Mouse (Mus musculus) hematopoietic stem cell, adult 5-6 weeks (primary cell): ENCODE data around the gene Mup3. TPM values are rescaled to one million over a fixed set of nuclear protein-coding genes. Genes with fewer than 3 reads are reported as not detected.
"Not testable (repeated sequence)": the region's sequence is repeated elsewhere in the genome, so short reads cannot be mapped to it uniquely, and the experiment has no call there.

Source experiments
- ATAC-seq, 2 experiments: fragments of 125-278 bp in 1 of 2; replicated peaks in 1 of 2; 2 replicates each; pipeline ENCODE4 v1.8.0; 2016 to 2017; ENCODE audit warnings: inconsistent platforms in 2 of 2, mild to moderate bottlenecking in 2 of 2, moderate number of reproducible peaks in 2 of 2, low read depth in 1 of 2, moderate TSS enrichment in 1 of 2; ENCODE audit not compliant: low FRiP score in 2 of 2, poor library complexity in 2 of 2, severe bottlenecking in 2 of 2, insufficient read depth in 1 of 2, low TSS enrichment in 1 of 2
- total RNA-seq: library from RNA; stranded (forward); fragments of 172-1452, 232-1000 nt; gene quantifications from 2 replicates; pipeline ENCODE4 v1.2.3, GENCODE M21; 2017

The Mup3 gene
- not detected in 2 replicates for total RNA-seq

- no peak for ATAC-seq
Measured at GRCm38 (mm10) chr4:62087241-62087640, at the start of gene Mup3. Gene Mup3, minus strand, starts transcription at chr4:62087342.

GRCm38 (mm10) chr4:62133706-62134105 lies 46.6 kb upstream of the Mup3 start:
- ATAC-seq, result no peak

- ATAC-seq, result not testable (repeated sequence)
Measured at GRCm38 (mm10) chr4:62103366-62103765, 16.2 kb upstream of the Mup3 start.

GRCm38 (mm10) chr4:62087953-62088352 lies 811 bp upstream of the Mup3 start:
- no peak for ATAC-seq

- ATAC-seq, result no peak
Measured at GRCm38 (mm10) chr4:62082755-62083154, 4.4 kb downstream of the Mup3 start.

GRCm38 (mm10) chr4:62075126-62075525 lies 12.0 kb downstream of the Mup3 start:
- ATAC-seq, result no peak

GRCm38 (mm10) chr4:62054780-62055179 lies 32.4 kb downstream of the Mup3 start:
- not testable (repeated sequence) for ATAC-seq

- ATAC-seq, result not testable (repeated sequence)
Measured at GRCm38 (mm10) chr4:62054058-62054457, 33.1 kb downstream of the Mup3 start, which contains the start of gene Mup20. Gene Mup20, minus strand, starts transcription at chr4:62054158.

Other genes starting within 250 kb of the Mup3 start
- gene Mup20, start 33.2 kb downstream of the Mup3 start, total RNA-seq, result not detected in 2 replicates
- gene Mup21, start 63.5 kb upstream of the Mup3 start, total RNA-seq, result not detected in 2 replicates
- 0.15 and 1.8 TPM in 2 replicates for gene Zfp37, start 143.7 kb upstream of the Mup3 start, total RNA-seq
- gene Slc31a2, start 175.2 kb upstream of the Mup3 start, total RNA-seq, result 11.0 and 18.4 TPM in 2 replicates